Mouse (Mus musculus): Measurements from ENCODE around the gene Tmem238. TPM values are rescaled to one million over a fixed set of nuclear protein-coding genes. Genes with fewer than 3 reads are reported as not detected.

Tmem238 gene
- total and polyA plus RNA-seq, 3 experiments = 5.5 to 12.3 (median 9.8) TPM

GRCm38 (mm10) chr7:4779921-4780320, 9.5 kb downstream of the Tmem238 start:
- peaks cover 23% of the 10 kb centered on the region for H3K27me3 ChIP-seq (replicated peaks)
- H3K36me3 ChIP-seq (replicated peaks in 1 of 2; ENCODE audit: control insufficient read depth in 1 of 2, insufficient read depth in 1 of 2, low read length in 1 of 2) = peaks cover 2 to 17% of the 10 kb centered on the region in 2 experiments
- dilution Hi-C loops (cut with MboI; ENCODE audit: extremely low pct_ligation_motif_present, extremely low pct_unique_long_range_greater_than_20kb, low sequenced_read_pairs) = no loop called here
- TF ChIP-seq ZKSCAN1 (IDR thresholded peaks at IDR 0.05; ENCODE audit: borderline replicate concordance, low read depth, low read length) = no peak
- TF ChIP-seq ZC3H11A (IDR thresholded peaks at IDR 0.05; ENCODE audit: low read depth, low read length) = no peak
- in situ Hi-C loops (cut with MboI; ENCODE audit: low pct_ligation_motif_present, low pct_unique_long_range_greater_than_20kb, low sequenced_read_pairs) = loop anchor here (5.0 to 10.0 kb wide), 3 partner anchors 33 to 155 kb away; no protein-coding TSS in a partner anchor
- no peaks in the 10 kb centered on the region for H3K9me3 ChIP-seq (replicated peaks; ENCODE audit: low read length)
- no peak overlapping the region for H3K9ac ChIP-seq (ENCODE audit: insufficient read depth, low read depth)
- H3K4me2 ChIP-seq (ENCODE audit: insufficient read depth, low read depth, poor library complexity, severe bottlenecking) = no peak overlapping the region
- peaks cover 9 to 29% of the 10 kb centered on the region in 2 experiments for H3K4me1 ChIP-seq (ENCODE audit: control insufficient read depth in 1 of 2, insufficient read depth in 2 of 2)
- H3K4me3 ChIP-seq (replicated peaks in 1 of 3; ENCODE audit: low read depth in 2 of 3, low read length in 2 of 3, poor library complexity in 1 of 3) = no peak overlapping the region
- H3K79me2 ChIP-seq (replicated peaks; ENCODE audit: control insufficient read depth, extremely low read depth, insufficient read depth, poor library complexity, severe bottlenecking) = no peaks in the 10 kb centered on the region
- no peak for DNase-seq (ENCODE audit: extremely low read depth)
- H3K27ac ChIP-seq (ENCODE audit: insufficient read depth, low read depth) = no peak overlapping the region

GRCm38 (mm10) chr7:4777851-4778637, 11.4 kb downstream of the Tmem238 start:
- no peaks in the 10 kb centered on the region for H3K9me3 ChIP-seq (replicated peaks; ENCODE audit: low read length)
- H3K9ac ChIP-seq (ENCODE audit: insufficient read depth, low read depth) = no peak overlapping the region
- dilution Hi-C loops (cut with MboI; ENCODE audit: extremely low pct_ligation_motif_present, extremely low pct_unique_long_range_greater_than_20kb, low sequenced_read_pairs) = no loop called here
- TF ChIP-seq RCOR1 (conservative IDR thresholded peaks at IDR 0.05; ENCODE audit: low read depth, low read length) (no peak), ZMIZ1 (IDR thresholded peaks at IDR 0.05; ENCODE audit: low read depth, low read length) (no peak), ETS1 (conservative IDR thresholded peaks at IDR 0.05; ENCODE audit: low read depth, low read length) (no peak), NRF1 (IDR thresholded peaks at IDR 0.05; ENCODE audit: low read depth, low read length) (no peak), TBP (conservative IDR thresholded peaks at IDR 0.05; ENCODE audit: low read depth, low read length) (no peak), CHD1 (IDR thresholded peaks at IDR 0.05; ENCODE audit: low read depth, low read length) (no peak), TCF12 (IDR thresholded peaks at IDR 0.05; ENCODE audit: low read depth, low read length) (no peak), ZKSCAN1 (IDR thresholded peaks at IDR 0.05; ENCODE audit: borderline replicate concordance, low read depth, low read length) (no peak), USF2 (conservative IDR thresholded peaks at IDR 0.05; ENCODE audit: low read depth, low read length) (no peak), IRF4 (IDR thresholded peaks at IDR 0.05; ENCODE audit: low read depth, low read length) (no peak), UBTF (IDR thresholded peaks at IDR 0.05; ENCODE audit: low read depth, low read length) (no peak)
- H3K27ac ChIP-seq (ENCODE audit: insufficient read depth, low read depth) = no peak overlapping the region
- in situ Hi-C loops (cut with MboI; ENCODE audit: low pct_ligation_motif_present, low pct_unique_long_range_greater_than_20kb, low sequenced_read_pairs) = no loop called here
- no peaks in the 10 kb centered on the region for H3K79me2 ChIP-seq (replicated peaks; ENCODE audit: control insufficient read depth, extremely low read depth, insufficient read depth, poor library complexity, severe bottlenecking)
- peaks cover 27% of the 10 kb centered on the region for H3K27me3 ChIP-seq (replicated peaks)
- H3K4me1 ChIP-seq (ENCODE audit: control insufficient read depth in 1 of 2, insufficient read depth in 2 of 2) = peaks cover 9 to 29% of the 10 kb centered on the region in 2 experiments
- H3K36me3 ChIP-seq (replicated peaks in 1 of 2; ENCODE audit: control insufficient read depth in 1 of 2, insufficient read depth in 1 of 2, low read length in 1 of 2) = no peaks in the 10 kb centered on the region
- no peak for DNase-seq (ENCODE audit: extremely low read depth)
- no peak overlapping the region for H3K4me3 ChIP-seq (replicated peaks in 1 of 3; ENCODE audit: low read depth in 2 of 3, low read length in 2 of 3, poor library complexity in 1 of 3)
- no peak overlapping the region for H3K4me2 ChIP-seq (ENCODE audit: insufficient read depth, low read depth, poor library complexity, severe bottlenecking)

Measured in CH12.LX (cell line).